In genomic region chr8:83607661-83608397, GRCm38 (mm10) we compare ENCODE assay signal across 8 mouse cellular contexts. TPM values are rescaled to one million over a fixed set of nuclear protein-coding genes. Genes with fewer than 3 reads are reported as not detected.
DNase-seq lines count a peak whose midpoint lies in the region; ATAC-seq lines count a peak whose summit lies in the region.

Tecr (minus strand) TSS chr8:83607971.
Dnajb1 (plus strand) TSS chr8:83608193.

- peak; percentile 98 for ATAC-seq in forebrain, embryonic 14.5 days
- ATAC-seq in neural tube, embryonic 15.5 days (ENCODE audit: low FRiP score): peak; percentile 97

- H3K36me3 ChIP-seq in forebrain, embryonic 14.5 days (ENCODE audit: control insufficient read depth, insufficient read depth, low read length): peaks cover 28% of the 10 kb centered on the region
- peaks cover 30% of the 10 kb centered on the region for H3K36me3 ChIP-seq in neural tube, embryonic 15.5 days

- H3K27ac ChIP-seq in forebrain, embryonic 14.5 days (ENCODE audit: low read depth, low read length): peak within 1 kb of the TSS; percentile 97
- peak within 1 kb of the TSS; percentile 97 for H3K27ac ChIP-seq in neural tube, embryonic 15.5 days (replicated peaks)

- no peaks in the 10 kb centered on the region for H3K27me3 ChIP-seq in forebrain, embryonic 14.5 days (replicated peaks; ENCODE audit: control insufficient read depth, insufficient read depth, low read length)
- no peaks in the 10 kb centered on the region for H3K27me3 ChIP-seq in neural tube, embryonic 15.5 days (replicated peaks)

- no peaks in the 10 kb centered on the region for H3K9me3 ChIP-seq in forebrain, embryonic 14.5 days (replicated peaks; ENCODE audit: control insufficient read depth, low read length)
- no peaks in the 10 kb centered on the region for H3K9me3 ChIP-seq in neural tube, embryonic 15.5 days (replicated peaks)

- H3K4me2 ChIP-seq in forebrain, embryonic 14.5 days (ENCODE audit: low read length): peak within 1 kb of the TSS; percentile 90
- peak within 1 kb of the TSS; percentile 83 for H3K4me2 ChIP-seq in neural tube, embryonic 15.5 days

- WGBS in forebrain, embryonic 14.5 days: under 1% methylated on average over 67 of the region's 69 CpGs
- under 1% methylated on average over 65 of the region's 69 CpGs for WGBS in neural tube, embryonic 15.5 days

- H3K4me1 ChIP-seq in forebrain, embryonic 14.5 days (ENCODE audit: control insufficient read depth, insufficient read depth, low read length): peaks cover 9% of the 10 kb centered on the region
- H3K4me1 ChIP-seq in neural tube, embryonic 15.5 days: peaks cover 31% of the 10 kb centered on the region

- intact Hi-C loops in heart, postnatal 14 days (cut with DNase I): loop anchor here (2.0 to 5.0 kb wide), 2 partner anchors 41 to 43 kb away; partner anchors contain the start of gene Ndufb7

- DNase-seq in ES-CJ7 (ENCODE audit: low read depth, low spot score): peak; percentile 99
- peak; percentile 100 for DNase-seq in cerebellum, adult 11 months
- peak; percentile 99 for DNase-seq in forebrain, embryonic 14.5 days (ENCODE audit: low spot score)
- peak; percentile 100 for DNase-seq in heart, postnatal 14 days
- DNase-seq in layer of hippocampus, adult 11-12 months (ENCODE audit: low spot score): peak; percentile 100
- peak; percentile 100 for DNase-seq in lung, adult 18-20 months
- DNase-seq in testis, postnatal 14 days (ENCODE audit: low spot score): peak; percentile 100

- peak within 1 kb of the TSS; percentile 75 for H3K4me3 ChIP-seq in forebrain, embryonic 14.5 days (ENCODE audit: low read depth, low read length)
- H3K4me3 ChIP-seq in neural tube, embryonic 15.5 days (replicated peaks): peak within 1 kb of the TSS; percentile 78

- peak within 1 kb of the TSS; percentile 84 for H3K9ac ChIP-seq in forebrain, embryonic 14.5 days (ENCODE audit: low read length)
- peak within 1 kb of the TSS; percentile 71 for H3K9ac ChIP-seq in neural tube, embryonic 15.5 days (replicated peaks)

RNA-seq across cellular contexts. Expression of gene Tecr, which starts in this region (rescaled TPM):
- polyA plus RNA-seq in forebrain, embryonic 14.5 days (2014; fragmentation: Nextera tagmentation; extraction: Ambion mirVana): 806 and 815 TPM in 2 replicates
- total RNA-seq in heart, postnatal 14 days (2021): 100 to 1,000 TPM; 184 to 210 TPM
- polyA plus RNA-seq in neural tube, embryonic 15.5 days (2015; fragmentation: Nextera tagmentation; extraction: Ambion mirVana): 1,464 and 1,650 TPM in 2 replicates

RNA-seq across cellular contexts. Expression of gene Dnajb1, which starts in this region (rescaled TPM):
- polyA plus RNA-seq in forebrain, embryonic 14.5 days (2014; fragmentation: Nextera tagmentation; extraction: Ambion mirVana): 30.1 and 43.0 TPM in 2 replicates
- total RNA-seq in heart, postnatal 14 days (2021): 10 to 100 TPM; 13.9 to 18.2 TPM
- polyA plus RNA-seq in neural tube, embryonic 15.5 days (2015; fragmentation: Nextera tagmentation; extraction: Ambion mirVana): 57.9 and 63.1 TPM in 2 replicates

Comparison
In these comparisons a context has a peak if more than half of its experiments do, and no peak if none do; other contexts are left out.
1. Peak in every context shown above with its lines: DNase-seq, ATAC-seq, H3K4me3 ChIP-seq and H3K27ac ChIP-seq.